Mouse (Mus musculus): Measurements from ENCODE around the gene Aasdh. TPM values are rescaled to one million over a fixed set of nuclear protein-coding genes. Genes with fewer than 3 reads are reported as not detected.

Gene Aasdh
- polyA plus RNA-seq (2017; shearing (Covaris generic)) = 23.4 TPM

DNA sequence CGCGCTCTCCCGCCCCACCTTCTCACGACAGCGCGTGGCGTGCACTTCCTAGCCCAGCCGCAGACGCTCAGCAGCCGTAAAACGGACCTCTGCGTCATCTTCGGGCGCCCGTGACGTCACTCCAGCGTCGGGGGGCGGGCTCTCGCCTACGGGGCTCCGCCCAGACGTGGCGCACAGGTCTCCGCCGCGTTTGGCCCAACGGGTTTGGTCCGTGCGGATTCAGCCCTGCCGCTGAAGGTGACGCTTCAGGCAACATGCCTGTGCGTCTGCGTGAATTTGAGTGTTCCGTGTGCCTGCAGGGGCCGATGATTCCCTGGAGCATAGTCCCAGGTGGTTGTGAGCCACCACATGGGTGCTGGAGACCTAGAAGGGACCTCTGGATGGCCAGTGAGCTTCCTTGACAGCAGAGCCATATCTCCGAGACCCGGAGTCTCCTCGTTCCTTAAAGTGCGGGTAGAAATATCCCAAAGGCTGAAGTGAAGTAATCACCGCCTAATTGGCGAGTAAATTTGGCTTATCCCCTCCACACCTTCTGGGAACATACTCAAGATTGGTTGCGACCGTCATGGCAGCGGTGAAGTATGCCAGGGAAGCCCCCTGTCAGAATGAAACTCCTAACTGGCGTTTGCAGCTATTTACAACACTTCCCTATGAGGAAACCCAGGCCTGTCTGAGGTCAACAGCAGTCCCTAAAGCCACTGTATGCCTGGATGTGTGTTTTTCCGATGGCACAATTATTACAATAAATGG, at the start of gene Aasdh:
Gene Aasdh (minus strand): TSS at position 110 of the 750 bp plus-strand sequence.

DNA sequence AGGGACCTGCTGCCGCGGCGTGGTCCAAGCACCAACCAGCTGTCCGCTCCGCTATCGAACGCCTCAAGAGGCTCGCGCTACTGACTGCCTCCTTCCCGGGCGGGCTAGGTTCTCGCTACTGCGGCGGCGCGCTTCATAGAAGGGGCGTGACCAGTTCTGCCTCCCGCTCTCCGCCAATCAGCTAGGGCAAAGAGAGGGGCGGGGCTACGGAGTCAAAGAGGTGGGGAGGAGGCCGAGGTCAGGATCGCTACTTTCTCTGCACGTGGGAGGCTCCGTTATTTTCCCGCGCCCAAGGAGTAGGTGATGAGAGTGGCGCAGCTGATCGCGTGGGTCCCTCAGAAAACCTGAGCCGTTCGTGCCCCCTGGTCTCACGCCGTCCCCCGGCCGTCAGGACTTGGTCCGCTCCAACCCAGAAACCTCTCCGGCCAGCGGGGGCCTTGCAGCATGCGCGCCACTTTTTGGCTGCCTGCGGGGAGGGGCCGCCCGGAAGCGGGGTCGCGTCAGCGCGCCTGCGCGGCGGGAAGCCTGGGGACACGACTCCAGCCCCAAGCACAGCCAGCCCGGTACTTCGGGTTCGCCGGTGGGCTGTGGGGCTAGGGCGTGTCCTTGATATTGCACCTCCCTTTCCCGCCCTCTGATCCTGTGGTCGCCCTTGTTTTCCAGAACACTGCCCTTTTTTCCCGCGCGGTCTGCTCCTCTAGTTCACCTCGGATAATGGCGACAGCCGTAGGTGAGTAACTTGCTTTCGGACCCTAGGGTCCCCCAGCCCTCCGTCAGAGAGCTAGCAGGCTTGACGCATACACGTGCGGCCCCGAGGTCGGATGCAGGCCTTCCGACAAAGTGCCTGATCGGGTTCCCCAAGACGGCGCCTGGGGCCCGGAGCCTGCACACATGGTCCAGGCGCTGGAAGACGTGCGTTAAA, 46.1 kb upstream of the Aasdh start, which contains the start of the genes Paics and Ppat:
Gene Paics (plus strand): TSS at position 202 of the 922 bp plus-strand sequence.
Gene Ppat (minus strand): TSS at position 473 of the 922 bp plus-strand sequence.

Other genes with a start within 250 kb of the Aasdh start
- 0.65 TPM for gene C530008M17Rik, start 249.0 kb downstream of the Aasdh start, polyA plus RNA-seq (2017; shearing (Covaris generic))
- 124 TPM for gene Paics, start 45.8 kb upstream of the Aasdh start, polyA plus RNA-seq (2017; shearing (Covaris generic))
- 40.4 TPM for gene Ppat, start 46.1 kb upstream of the Aasdh start, polyA plus RNA-seq (2017; shearing (Covaris generic))
- gene Srp72, start 69.2 kb upstream of the Aasdh start, polyA plus RNA-seq (2017; shearing (Covaris generic)) = 85.9 TPM
- gene Arl9, start 98.5 kb upstream of the Aasdh start, polyA plus RNA-seq (2017; shearing (Covaris generic)) = not detected
- gene Thegl, start 110.5 kb upstream of the Aasdh start, polyA plus RNA-seq (2017; shearing (Covaris generic)) = not detected
- 305 TPM for gene Hopx, start 209.6 kb upstream of the Aasdh start, polyA plus RNA-seq (2017; shearing (Covaris generic))